Mouse (Mus musculus) heart, adult 11 months (tissue): ENCODE results near the gene Bpi.
A peak's percentile ranks its signal among the peaks of the same experiment; 100 is the strongest.

Source experiments
- DNase-seq: peaks from one replicate; pipeline ENCODE4 v3.0.0; 2022

Gene Bpi

DNA sequence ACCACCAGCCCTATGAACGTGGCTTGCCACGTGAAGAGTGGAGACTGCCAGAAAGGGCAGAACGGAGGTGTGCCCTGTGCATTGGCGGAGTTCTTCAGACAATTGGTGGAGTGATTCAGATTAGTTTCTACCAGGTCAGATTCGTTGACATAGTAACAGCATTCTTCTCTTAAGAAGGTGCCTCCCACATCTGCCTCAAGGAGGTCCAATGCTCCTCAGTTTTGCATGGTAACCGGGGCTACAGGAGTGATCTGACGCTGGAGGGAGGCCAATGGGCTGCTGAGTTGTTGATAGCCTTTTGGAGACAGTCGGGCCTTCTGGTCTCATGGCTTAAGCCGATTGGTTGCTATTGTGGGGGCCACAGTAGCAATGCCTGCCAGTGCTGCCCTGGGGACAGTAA lies 37.8 kb downstream of the Bpi start:
- peak; percentile 93 for DNase-seq

DNA sequence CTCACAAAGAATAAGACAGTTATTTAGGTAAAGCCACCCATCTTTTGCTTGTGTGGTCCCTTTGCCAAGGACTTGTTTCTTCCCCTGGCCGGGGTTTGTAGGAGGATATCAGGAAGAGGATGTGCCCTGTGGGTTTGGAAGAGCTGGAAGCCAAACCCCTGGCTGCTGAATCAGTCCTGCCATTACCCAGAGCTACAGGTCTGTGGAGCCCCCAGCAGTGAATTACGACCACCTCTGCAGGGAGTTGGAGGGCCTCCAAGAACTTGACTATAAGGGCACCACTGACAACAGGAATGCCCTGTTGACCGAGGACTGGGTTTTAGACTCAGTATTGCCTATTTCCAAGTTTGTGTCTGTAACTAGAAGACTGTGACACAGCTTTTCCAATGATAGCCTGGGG lies 41.3 kb downstream of the Bpi start:
- DNase-seq: peak; percentile 75

DNA sequence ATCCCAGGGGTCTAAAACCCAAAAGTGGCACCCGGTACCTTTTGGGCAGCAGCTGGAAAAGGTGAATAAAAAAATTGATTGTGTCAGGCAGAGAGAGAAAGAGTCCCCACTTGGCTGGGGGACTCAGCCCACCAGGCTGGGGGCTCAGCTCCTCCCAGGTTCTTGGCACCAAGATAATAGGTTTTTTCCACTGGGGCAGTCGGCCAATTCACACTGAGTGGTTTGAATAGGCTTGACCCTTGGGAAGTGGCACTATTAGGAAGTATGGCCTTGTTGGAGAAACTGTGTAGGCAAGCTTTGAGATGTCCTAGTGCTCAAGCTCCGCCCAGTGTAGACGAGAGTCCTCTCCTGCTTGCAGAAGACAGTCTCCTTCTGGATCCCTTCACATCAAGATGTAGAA lies 41.8 kb downstream of the Bpi start:
- DNase-seq: peak; percentile 78

DNA sequence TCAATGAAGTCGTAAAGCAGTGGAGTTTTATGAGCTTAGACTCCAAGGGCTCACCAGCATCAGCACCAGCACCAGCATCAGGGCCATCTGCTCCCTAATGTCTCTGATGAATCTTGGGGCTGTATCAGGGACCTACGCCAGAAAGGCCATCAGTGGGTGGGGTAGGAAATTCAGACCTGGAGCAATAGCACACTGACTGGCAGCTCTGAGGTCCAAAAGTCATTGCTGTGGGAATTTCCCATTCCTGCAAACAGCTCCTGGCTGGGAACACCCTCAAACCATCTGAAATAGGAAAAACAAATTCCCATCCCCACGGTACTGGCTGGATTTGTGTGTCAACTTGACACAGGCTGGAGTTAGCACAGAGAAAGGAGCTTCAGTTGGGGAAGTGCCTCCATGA lies 44.9 kb downstream of the Bpi start:
- DNase-seq: peak; percentile 88

DNA sequence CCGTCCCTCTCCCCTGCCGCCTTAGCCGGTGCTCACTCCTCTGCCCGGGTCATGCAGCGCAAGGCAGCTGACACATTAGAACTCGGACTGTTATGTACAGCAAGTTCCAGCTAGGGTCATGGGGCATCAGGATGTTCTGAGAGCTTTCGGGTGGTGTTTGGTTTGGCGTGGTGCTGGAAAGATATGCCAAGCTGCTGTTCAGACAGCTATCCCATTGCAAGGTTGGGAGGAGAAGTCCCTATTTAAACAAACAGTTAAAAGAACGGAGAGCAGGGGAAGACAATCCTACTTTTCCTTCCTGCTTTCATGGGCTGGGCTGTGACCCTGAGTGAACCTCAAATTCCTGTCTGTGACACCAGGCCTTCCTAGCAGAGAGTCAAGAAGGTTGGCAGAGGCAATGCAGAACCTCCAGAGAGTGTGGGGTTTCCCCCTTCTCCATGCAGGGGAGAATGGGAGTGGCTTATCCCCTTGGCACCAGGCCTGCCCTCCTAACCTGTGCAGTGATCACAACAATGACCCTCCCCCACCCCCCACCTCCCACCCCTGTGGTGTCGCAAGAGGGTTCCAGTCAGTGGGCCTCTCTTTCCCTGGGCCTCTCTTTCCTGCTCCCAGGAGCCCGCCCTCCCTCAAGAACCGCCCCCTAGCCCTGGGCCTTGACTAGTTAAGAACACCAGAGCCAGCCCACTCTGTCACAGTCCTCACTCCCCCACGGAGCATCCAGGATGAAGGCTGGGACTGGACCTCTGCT lies 48.2 kb downstream of the Bpi start, which contains the start of gene Lbp:
Gene Lbp, plus strand, starts transcription at position 546 of the 748 bp plus-strand sequence.
- peak; percentile 98 for DNase-seq

DNA sequence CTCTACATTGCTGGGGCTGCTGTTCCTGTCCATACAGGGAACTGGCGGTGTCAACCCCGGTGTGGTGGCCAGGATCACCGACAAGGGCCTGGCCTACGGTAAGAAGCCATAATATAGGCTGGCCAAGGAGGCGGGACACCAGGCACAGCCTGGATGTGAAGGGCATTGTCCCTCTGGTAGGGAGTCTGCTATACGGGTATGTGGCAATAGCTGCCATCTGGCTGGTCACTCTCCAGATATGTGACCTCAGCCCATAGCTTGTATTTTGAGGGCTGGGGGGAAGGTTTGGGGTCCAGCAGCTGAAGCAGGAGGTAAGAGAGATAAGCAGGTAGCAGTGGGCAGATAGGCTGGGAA lies 48.8 kb downstream of the Bpi start:
- DNase-seq: no peak

DNA sequence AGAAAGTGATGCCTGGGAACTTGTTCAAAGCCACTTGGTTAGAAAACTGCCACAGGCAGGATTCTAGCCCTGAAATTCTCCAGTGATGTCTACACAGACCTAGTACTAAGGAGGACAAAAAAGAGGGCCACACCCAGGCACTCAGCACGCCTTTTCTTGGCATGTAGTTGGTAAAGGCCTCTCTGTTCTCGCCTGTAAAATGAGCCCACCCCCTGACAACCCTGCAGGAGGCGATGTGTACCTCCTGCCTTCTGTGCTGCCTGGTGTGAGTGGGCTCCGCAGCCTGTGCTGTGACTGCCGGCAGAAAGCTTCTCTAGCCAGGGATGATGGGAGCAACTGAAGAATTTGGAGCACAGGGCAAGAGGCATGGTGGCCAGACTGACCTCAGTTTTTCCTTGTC lies 50.4 kb downstream of the Bpi start:
- DNase-seq: peak; percentile 87

DNA sequence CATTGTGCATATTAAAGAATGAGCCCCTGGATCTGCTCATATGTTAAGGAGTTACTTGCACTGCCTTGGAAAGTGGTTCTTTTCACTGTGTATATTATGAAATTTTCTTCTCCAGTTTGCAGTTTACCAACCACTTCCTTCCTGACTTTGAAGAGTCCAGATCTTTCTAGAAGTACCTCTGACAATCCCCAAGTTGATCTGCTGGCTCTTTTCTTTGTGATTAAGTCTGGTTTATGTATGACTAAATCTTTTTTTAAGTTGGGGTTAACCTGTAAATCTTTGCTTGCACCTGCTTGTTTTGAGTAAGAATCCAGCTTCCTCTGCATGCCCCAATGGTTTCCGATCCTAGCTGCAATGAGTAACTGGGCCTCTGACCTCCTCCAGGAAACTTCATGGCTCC lies 55.2 kb downstream of the Bpi start:
- DNase-seq: no peak

DNA sequence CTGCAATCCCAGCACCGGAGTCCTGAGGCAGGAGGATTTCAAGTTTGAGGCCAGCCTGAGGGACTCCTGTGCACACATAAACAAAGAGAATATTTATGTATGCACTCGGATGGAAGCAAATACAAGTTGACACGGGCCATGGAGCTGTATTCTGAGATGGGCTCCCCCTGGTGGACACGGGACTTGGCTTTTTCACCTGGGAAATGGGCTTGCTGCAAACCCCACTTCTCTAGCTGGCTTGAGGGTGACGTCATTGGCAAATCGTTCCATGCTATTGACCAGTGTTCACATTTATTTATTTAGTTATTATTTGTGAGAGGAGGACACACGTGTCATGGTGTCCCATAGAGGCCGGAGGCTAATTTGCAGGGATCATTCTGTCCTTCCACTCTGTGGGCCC lies 58.5 kb downstream of the Bpi start:
- DNase-seq: no peak

DNA sequence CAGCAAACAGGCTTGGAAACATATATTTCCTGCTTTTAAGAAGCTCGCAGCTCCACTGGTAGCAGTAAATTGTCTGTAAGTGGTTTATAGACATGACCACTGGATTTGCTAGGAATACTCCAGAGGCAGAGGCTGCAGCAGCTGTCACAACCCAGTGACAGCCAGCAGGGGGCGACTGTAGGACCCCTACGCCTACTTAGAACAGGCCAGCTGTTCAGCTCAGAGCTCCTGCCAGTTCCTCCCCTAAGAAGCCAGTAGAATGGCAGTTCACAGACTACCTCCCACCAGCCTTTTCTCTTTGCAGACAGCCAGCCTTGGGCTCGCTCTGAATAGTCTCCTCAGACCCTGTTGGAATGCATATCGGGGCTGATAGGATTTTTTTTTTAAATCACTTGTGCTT lies 59.1 kb downstream of the Bpi start:
- no peak for DNase-seq

DNA sequence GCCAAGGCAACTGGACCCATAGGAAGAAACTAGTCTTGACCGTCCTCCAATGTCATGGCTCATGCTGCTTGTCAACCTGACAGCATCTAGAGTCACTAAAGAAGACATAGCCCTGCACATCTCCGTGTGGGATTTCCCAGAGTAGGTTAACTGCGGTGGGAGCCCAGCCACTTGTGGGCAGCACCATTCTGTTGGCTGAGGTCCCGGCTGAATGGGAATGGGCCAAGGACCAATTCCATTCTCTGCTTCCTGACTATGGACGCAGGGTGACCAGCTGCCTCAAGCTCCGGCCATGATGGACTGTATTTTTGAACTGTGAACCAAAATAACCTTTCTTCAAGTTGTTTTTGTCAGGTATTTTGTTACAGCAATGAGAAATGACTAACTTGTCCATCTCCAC lies 63.7 kb downstream of the Bpi start:
- no peak for DNase-seq

DNA sequence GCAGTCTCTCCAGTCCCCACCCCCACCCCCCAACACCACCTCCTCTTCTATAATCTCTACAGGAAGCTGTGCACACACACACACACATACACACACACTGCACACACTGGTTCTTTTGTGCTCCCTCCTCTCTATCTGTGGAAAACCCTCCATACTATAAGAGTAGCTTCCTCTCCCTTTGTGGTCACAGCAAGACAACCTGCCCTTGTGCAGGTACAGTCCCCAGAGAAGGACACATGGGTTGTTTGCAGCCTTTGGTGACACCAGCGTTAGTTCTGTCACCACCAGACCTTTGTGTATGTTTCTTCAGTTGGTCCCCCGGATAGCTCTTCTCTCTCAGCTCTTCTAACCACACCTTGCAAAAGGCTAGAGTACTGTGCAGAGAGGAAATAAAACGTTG lies 65.0 kb downstream of the Bpi start:
- no peak for DNase-seq

DNA sequence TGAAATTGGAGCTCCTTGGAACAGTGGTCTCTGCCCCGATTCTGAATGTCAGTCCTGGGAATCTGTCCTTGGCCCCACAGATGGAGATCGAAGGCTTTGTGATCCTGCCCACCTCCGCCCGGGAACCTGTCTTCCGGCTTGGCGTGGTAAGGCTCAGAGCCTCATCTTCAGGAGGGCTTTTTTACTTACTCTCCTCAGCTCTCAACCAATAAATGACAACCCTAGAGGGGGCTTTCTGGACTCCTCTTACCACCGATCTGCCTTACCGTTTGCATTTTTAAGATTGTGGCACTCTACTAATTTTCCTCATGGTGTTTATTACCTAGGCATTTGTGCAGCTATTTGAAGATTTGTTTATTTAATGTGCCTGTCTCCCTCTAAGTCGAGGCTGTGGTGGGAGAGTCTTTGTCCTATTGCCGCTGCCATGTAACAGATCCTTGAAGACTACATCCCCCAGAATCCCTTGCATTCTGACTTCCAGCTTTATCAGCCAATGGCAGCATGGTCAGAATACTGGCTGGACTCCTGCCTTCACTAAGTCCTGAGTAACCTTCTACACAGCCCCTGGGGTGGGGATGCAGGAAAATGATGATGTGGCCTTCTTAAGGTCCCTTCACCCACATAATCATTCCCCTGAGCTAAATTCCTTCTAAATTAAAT lies 66.8 kb downstream of the Bpi start:
- DNase-seq: peak; percentile 92

DNA sequence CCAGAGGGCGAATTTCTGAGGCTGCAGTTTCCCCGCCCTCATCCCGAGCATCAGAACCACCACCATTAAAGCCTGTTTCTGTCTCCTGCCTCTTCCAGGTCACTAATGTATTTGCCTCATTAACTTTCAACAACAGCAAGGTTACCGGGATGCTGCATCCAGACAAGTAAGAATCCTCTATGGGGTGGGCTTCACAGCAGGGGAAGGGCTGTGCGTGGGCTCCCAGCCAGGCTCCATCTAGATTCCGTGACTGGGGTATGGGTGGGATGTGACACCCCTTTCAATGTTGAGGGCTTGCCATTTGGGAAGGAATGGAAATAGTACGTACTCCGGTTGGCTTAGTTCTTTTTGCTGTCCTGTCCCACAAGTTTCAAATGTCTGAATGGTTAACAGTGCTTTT lies 67.7 kb downstream of the Bpi start:
- DNase-seq: no peak
